Mouse (Mus musculus) layer of hippocampus, adult 8-10 months (tissue): ENCODE data around the gene Nek7. TPM values are rescaled to one million over a fixed set of nuclear protein-coding genes. Genes with fewer than 3 reads are reported as not detected.

Experiments
- DNase-seq, 2 experiments: peaks; one replicate each; pipeline ENCODE4 v3.0.0; 2022; ENCODE audit warnings: low spot score in 2 of 2
- total RNA-seq, 4 experiments: library from RNA; stranded (reverse); gene quantifications; 2 replicates each; pipeline ENCODE4 v1.2.4; 2022

Nek7 gene
- total RNA-seq, 4 experiments from 2014 or later = 38.0 to 46.2 (median 38.4) TPM

GRCm38 (mm10) chr1:138571565-138572361, 48.2 kb downstream of the Nek7 start:
- no peak for DNase-seq

GRCm38 (mm10) chr1:138571038-138571441, 48.9 kb downstream of the Nek7 start:
- DNase-seq = no peak

- peak in 1 of 2 experiments; percentile 23 for DNase-seq
These were observed 51.3 kb downstream of the Nek7 start for GRCm38 (mm10) chr1:138568434-138569232.

- no peak for DNase-seq
These were observed 52.0 kb downstream of the Nek7 start for GRCm38 (mm10) chr1:138567946-138568345.

- DNase-seq = no peak
These were observed 55.3 kb downstream of the Nek7 start for GRCm38 (mm10) chr1:138564677-138565076.

GRCm38 (mm10) chr1:138560733-138561132, 59.2 kb downstream of the Nek7 start:
- DNase-seq = peak; percentile 36 to 43

- no peak for DNase-seq
These were observed 60.5 kb downstream of the Nek7 start for GRCm38 (mm10) chr1:138559213-138560101.

GRCm38 (mm10) chr1:138558342-138558741, 61.6 kb downstream of the Nek7 start:
- DNase-seq = no peak

GRCm38 (mm10) chr1:138554926-138555325, 65.0 kb downstream of the Nek7 start:
- DNase-seq = no peak

- DNase-seq = no peak
These were observed 69.8 kb downstream of the Nek7 start for GRCm38 (mm10) chr1:138550184-138550583.

GRCm38 (mm10) chr1:138542170-138542515, 77.8 kb downstream of the Nek7 start:
- DNase-seq = no peak

- DNase-seq = no peak
These were observed 78.3 kb downstream of the Nek7 start for GRCm38 (mm10) chr1:138541495-138542169.

- DNase-seq = no peak
These were observed 80.2 kb downstream of the Nek7 start for GRCm38 (mm10) chr1:138539713-138540112.

- no peak for DNase-seq
These were observed 81.7 kb downstream of the Nek7 start for GRCm38 (mm10) chr1:138538217-138538616.

GRCm38 (mm10) chr1:138535758-138536574, 84.0 kb downstream of the Nek7 start:
- no peak for DNase-seq

GRCm38 (mm10) chr1:138530604-138531003, 89.3 kb downstream of the Nek7 start:
- no peak for DNase-seq

GRCm38 (mm10) chr1:138523962-138524361, 96.0 kb downstream of the Nek7 start:
- no peak for DNase-seq

GRCm38 (mm10) chr1:138518235-138518634, 101.7 kb downstream of the Nek7 start:
- no peak for DNase-seq

GRCm38 (mm10) chr1:138517360-138518099, 102.4 kb downstream of the Nek7 start:
- no peak for DNase-seq
